Mouse (Mus musculus): ENCODE results near the gene Cmtm7. TPM values are rescaled to one million over a fixed set of nuclear protein-coding genes. Genes with fewer than 3 reads are reported as not detected.

Gene Cmtm7
- total and polyA plus RNA-seq, 3 experiments: 27.8 to 230 (median 41.3) TPM

DNA sequence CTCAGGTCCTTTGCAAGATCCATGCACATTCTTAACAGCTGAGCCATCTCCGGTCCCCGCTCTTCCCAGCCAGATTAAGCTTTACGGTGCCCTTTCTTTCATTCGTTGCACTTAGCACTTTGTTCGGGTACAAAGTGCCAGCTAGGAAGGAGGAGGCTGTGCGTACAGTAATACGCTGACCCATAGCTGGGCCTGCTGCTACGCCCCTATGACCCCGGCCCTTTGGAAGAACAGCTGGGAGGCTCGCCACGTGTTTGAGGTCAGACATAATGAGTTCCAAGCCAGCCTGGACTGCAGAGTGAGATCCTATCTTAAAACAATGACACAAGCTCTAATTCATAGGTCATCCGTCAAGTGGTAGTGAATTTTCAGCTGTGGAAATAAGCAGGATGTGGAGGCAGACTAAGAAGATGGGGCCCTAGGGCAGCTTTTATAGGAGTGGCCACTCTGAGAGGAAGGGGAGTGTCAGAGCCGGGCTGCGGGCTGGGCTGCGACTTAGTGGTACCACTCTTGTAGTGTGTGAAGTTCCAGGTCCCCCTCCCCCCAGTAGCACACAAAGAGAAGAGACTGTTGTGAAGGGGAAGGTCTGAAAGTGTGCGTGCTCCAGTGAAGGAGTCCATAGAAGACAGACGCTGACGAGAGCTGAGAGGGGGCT is 64.9 kb downstream of the Cmtm7 start:
- DNase-seq: no peak

DNA sequence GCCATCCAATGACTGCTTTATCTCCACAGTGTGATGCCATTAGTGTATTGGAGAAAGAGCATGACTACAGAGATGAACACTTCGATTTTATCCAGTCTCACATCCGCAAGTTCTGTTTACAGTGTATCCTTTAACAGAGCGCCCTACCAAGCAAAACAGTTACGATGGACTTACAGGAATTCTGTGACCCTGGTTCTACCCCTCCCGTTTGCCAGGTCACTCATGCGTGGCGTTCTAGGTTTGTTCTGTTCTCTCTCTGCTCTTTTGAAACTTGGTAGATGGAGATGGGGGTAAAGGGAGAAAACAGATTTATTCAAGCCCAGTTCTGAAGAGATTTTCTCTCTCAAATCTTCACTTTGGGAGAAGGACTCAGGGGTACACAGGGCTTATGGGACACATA is 68.2 kb downstream of the Cmtm7 start:
- no peak for DNase-seq

DNA sequence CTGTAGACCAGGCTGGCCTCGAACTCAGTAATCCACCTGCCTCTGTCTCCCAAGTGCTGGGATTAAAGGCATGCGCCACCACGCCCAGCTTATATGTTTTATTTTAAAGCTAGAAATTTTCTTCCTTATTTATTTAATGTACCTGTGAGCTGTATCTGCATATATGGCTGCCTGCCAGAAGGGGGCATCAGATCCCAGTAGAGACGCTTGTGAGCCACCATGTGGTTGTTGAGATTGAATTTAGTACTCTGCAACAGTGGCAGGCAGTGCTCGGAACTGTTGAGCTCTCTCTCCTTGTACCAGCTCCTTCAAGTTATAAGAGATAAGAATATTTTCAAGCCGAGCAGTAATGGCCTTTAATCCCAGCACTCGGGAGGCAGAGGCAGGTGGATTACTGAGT is 71.3 kb downstream of the Cmtm7 start:
- DNase-seq: no peak

DNA sequence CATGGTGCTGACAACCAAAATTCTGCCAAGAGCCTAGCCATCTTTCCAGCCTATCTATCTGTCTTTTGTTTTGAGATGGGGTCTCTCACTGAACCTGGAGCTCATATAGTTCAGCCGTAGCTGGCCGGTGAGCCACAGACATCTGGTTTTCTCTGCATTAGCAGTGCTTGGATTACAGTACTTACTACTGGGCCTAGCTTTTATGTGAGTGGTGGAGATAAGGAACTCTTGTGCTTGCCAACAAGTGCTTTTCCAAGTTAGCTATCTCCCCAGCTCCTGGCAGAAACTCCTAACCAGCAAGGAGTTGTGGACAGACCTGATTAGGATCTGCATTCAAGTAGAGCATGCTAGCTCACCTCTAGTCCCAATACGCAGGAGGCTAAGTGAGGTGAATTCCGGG is 73.9 kb downstream of the Cmtm7 start:
- no peak for DNase-seq

Other genes with a start within 250 kb of the Cmtm7 start
- gene Trim71, start 217.5 kb downstream of the Cmtm7 start, total RNA-seq (2021): not detected
- 0.01 TPM in 1 of 2 replicates, not detected in the other for gene Trim71, start 217.5 kb downstream of the Cmtm7 start, polyA plus RNA-seq (2012; rRNA removed)
- gene Cnot10, start 141.7 kb downstream of the Cmtm7 start, total RNA-seq (2021): 10 to 100 TPM; 31.9 to 36.2 TPM
- gene Cnot10, start 141.7 kb downstream of the Cmtm7 start, polyA plus RNA-seq (2012; rRNA removed): 13.8 and 16.8 TPM in 2 replicates
- 10 to 100 TPM; 42.1 to 42.6 TPM for gene Dync1li1, start 93.1 kb downstream of the Cmtm7 start, total RNA-seq (2021)
- gene Dync1li1, start 93.1 kb downstream of the Cmtm7 start, polyA plus RNA-seq (2012; rRNA removed): 10.6 and 11.7 TPM in 2 replicates
- 10 to 100 TPM; 67.0 to 92.3 TPM for gene Cmtm6, start 50.7 kb downstream of the Cmtm7 start, total RNA-seq (2021)
- gene Cmtm6, start 50.7 kb downstream of the Cmtm7 start, polyA plus RNA-seq (2012; rRNA removed): 33.5 and 44.6 TPM in 2 replicates
- 1 to 10 TPM; 4.9 to 7.3 TPM for gene Cmtm8, start 62.3 kb upstream of the Cmtm7 start, total RNA-seq (2021)
- gene Cmtm8, start 62.3 kb upstream of the Cmtm7 start, polyA plus RNA-seq (2012; rRNA removed): 23.2 and 32.4 TPM in 2 replicates
- 10 to 100 TPM; 30.9 to 33.1 TPM for gene Gpd1l, start 152.1 kb upstream of the Cmtm7 start, total RNA-seq (2021)
- 10.8 and 12.4 TPM in 2 replicates for gene Gpd1l, start 152.1 kb upstream of the Cmtm7 start, polyA plus RNA-seq (2012; rRNA removed)
- gene Osbpl10, start 196.7 kb upstream of the Cmtm7 start, total RNA-seq (2021): 1 to 10 TPM; 4.4 to 6.2 TPM
- gene Osbpl10, start 196.7 kb upstream of the Cmtm7 start, polyA plus RNA-seq (2012; rRNA removed): 2.6 and 3.3 TPM in 2 replicates
- gene Rps27rt, start 200.9 kb upstream of the Cmtm7 start, total RNA-seq (2021): 10 to 100 TPM; 29.7 to 63.5 TPM
- 2.0 and 2.8 TPM in 2 replicates for gene Rps27rt, start 200.9 kb upstream of the Cmtm7 start, polyA plus RNA-seq (2012; rRNA removed)